Mouse (Mus musculus): ENCODE measurements at regions not wholly inside any gene's neighbourhood (a gene's known extent, or its start where the extent isn't known, plus 50 kb on each side); places are given as distances from the start of the nearest gene placed in this dataset.

- Histone ChIP-seq H3K27ac (ENCODE audit: low read depth) (no peak overlapping the region), H3K4me1 (ENCODE audit: insufficient read depth) (0 out of 2 replicates have a peak, but pooled peaks cover 2% of the 10 kb centered on the region), H3K36me3 (ENCODE audit: insufficient read depth) (no peaks in the 10 kb centered on the region), H3K9ac (no peak overlapping the region), H3K27me3 (ENCODE audit: insufficient read depth, low read length) (no peaks in the 10 kb centered on the region), H3K4me2 (no peak overlapping the region), H3K9me3 (ENCODE audit: low read depth, low read length) (no peaks in the 10 kb centered on the region), H3K4me3 (ENCODE audit: low read depth, low read length) (no peak overlapping the region)
- WGBS, result 52% methylated on average over 1 of the region's 1 CpGs
- no peak for TF ChIP-seq CTCF (IDR thresholded peaks at IDR 0.05; ENCODE audit: low read depth)
- ATAC-seq (ENCODE audit: insufficient read depth), result no peak
- no peak for DNase-seq
These were observed 70.7 kb upstream of the Sertad2 start for GRCm38 (mm10) chr11:20472336-20472735.

GRCm38 (mm10) chr11:20475629-20476028 lies 67.4 kb upstream of the Sertad2 start:
- 74% methylated on average over 7 of the region's 7 CpGs for WGBS
- ATAC-seq (ENCODE audit: insufficient read depth), result no peak

GRCm38 (mm10) chr11:20476494-20476893 lies 66.6 kb upstream of the Sertad2 start:
- H3K4me1 ChIP-seq (ENCODE audit: insufficient read depth), result 0 out of 2 replicates have a peak, but pooled peaks cover 5% of the 10 kb centered on the region
- DNase-seq, result no peak
- no peaks in the 10 kb centered on the region for H3K27me3 ChIP-seq (ENCODE audit: insufficient read depth, low read length)
- no peak overlapping the region for H3K9ac ChIP-seq
- H3K36me3 ChIP-seq (ENCODE audit: insufficient read depth), result no peaks in the 10 kb centered on the region
- no peaks in the 10 kb centered on the region for H3K9me3 ChIP-seq (ENCODE audit: low read depth, low read length)
- H3K4me3 ChIP-seq (ENCODE audit: low read depth, low read length), result no peak overlapping the region
- ATAC-seq (ENCODE audit: insufficient read depth), result no peak
- H3K4me2 ChIP-seq, result no peak overlapping the region
- no peak overlapping the region for H3K27ac ChIP-seq (ENCODE audit: low read depth)
- 92% methylated on average over 3 of the region's 3 CpGs for WGBS
- TF ChIP-seq CTCF (IDR thresholded peaks at IDR 0.05; ENCODE audit: low read depth), result no peak

More at GRCm38 (mm10) chr11:20475629-20476028, 67.4 kb upstream of the Sertad2 start:
- TF ChIP-seq CTCF (IDR thresholded peaks at IDR 0.05; ENCODE audit: low read depth), result no peak
- H3K9ac ChIP-seq, result no peak overlapping the region
- no peaks in the 10 kb centered on the region for H3K36me3 ChIP-seq (ENCODE audit: insufficient read depth)
- H3K4me1 ChIP-seq (ENCODE audit: insufficient read depth), result 0 out of 2 replicates have a peak, but pooled peaks cover 5% of the 10 kb centered on the region
- no peaks in the 10 kb centered on the region for H3K9me3 ChIP-seq (ENCODE audit: low read depth, low read length)
- no peak overlapping the region for H3K27ac ChIP-seq (ENCODE audit: low read depth)
- H3K4me3 ChIP-seq (ENCODE audit: low read depth, low read length), result no peak overlapping the region
- no peaks in the 10 kb centered on the region for H3K27me3 ChIP-seq (ENCODE audit: insufficient read depth, low read length)
- DNase-seq, result no peak
- H3K4me2 ChIP-seq, result no peak overlapping the region

- H3K27me3 ChIP-seq (ENCODE audit: insufficient read depth, low read length), result no peaks in the 10 kb centered on the region
- 16% methylated on average over 19 of the region's 19 CpGs for WGBS
- H3K4me1 ChIP-seq (ENCODE audit: insufficient read depth), result 0 out of 2 replicates have a peak, but pooled peaks cover 5% of the 10 kb centered on the region
- TF ChIP-seq CTCF (IDR thresholded peaks at IDR 0.05; ENCODE audit: low read depth), result peak; percentile 41
- ATAC-seq (ENCODE audit: insufficient read depth) (peak; percentile 79; the same call in 1 of the 2 replicates), DNase-seq (peak; percentile 69)
- H3K9me3 ChIP-seq (ENCODE audit: low read depth, low read length), result no peaks in the 10 kb centered on the region
- H3K27ac ChIP-seq (ENCODE audit: low read depth), result peak overlapping the region; percentile 0; the same call in 1 of the 2 replicates
- no peaks in the 10 kb centered on the region for H3K36me3 ChIP-seq (ENCODE audit: insufficient read depth)
- H3K4me3 ChIP-seq (ENCODE audit: low read depth, low read length), result no peak overlapping the region
- no peak overlapping the region for H3K9ac ChIP-seq
- H3K4me2 ChIP-seq, result peak overlapping the region; percentile 40; the same call in 1 of the 2 replicates
These were observed 65.6 kb upstream of the Sertad2 start for GRCm38 (mm10) chr11:20477183-20478037.

- Histone ChIP-seq H3K9ac (no peak overlapping the region), H3K4me1 (ENCODE audit: insufficient read depth) (0 out of 2 replicates have a peak, but pooled peaks cover 5% of the 10 kb centered on the region), H3K27ac (ENCODE audit: low read depth) (no peak overlapping the region), H3K4me3 (ENCODE audit: low read depth, low read length) (no peak overlapping the region), H3K4me2 (no peak overlapping the region), H3K27me3 (ENCODE audit: insufficient read depth, low read length) (no peaks in the 10 kb centered on the region), H3K36me3 (ENCODE audit: insufficient read depth) (no peaks in the 10 kb centered on the region), H3K9me3 (ENCODE audit: low read depth, low read length) (no peaks in the 10 kb centered on the region)
- no peak for DNase-seq
- no peak for TF ChIP-seq CTCF (IDR thresholded peaks at IDR 0.05; ENCODE audit: low read depth)
- 86% methylated on average over 3 of the region's 3 CpGs for WGBS
- no peak for ATAC-seq (ENCODE audit: insufficient read depth)
These were observed 62.4 kb upstream of the Sertad2 start for GRCm38 (mm10) chr11:20480632-20481031.

GRCm38 (mm10) chr11:20485371-20485770 lies 57.7 kb upstream of the Sertad2 start:
- Histone ChIP-seq H3K36me3 (ENCODE audit: insufficient read depth) (no peaks in the 10 kb centered on the region), H3K9ac (no peak overlapping the region), H3K4me3 (ENCODE audit: low read depth, low read length) (no peak overlapping the region), H3K27ac (ENCODE audit: low read depth) (no peak overlapping the region), H3K9me3 (ENCODE audit: low read depth, low read length) (no peaks in the 10 kb centered on the region), H3K4me2 (no peak overlapping the region), H3K27me3 (ENCODE audit: insufficient read depth, low read length) (no peaks in the 10 kb centered on the region), H3K4me1 (ENCODE audit: insufficient read depth) (no peaks in the 10 kb centered on the region)
- ATAC-seq (ENCODE audit: insufficient read depth) (no peak), DNase-seq (no peak)
- no peak for TF ChIP-seq CTCF (IDR thresholded peaks at IDR 0.05; ENCODE audit: low read depth)
- 73% methylated on average over 2 of the region's 2 CpGs for WGBS
